Mouse (Mus musculus): ENCODE measurements at regions not wholly inside any gene's neighbourhood (a gene's known extent, or its start where the extent isn't known, plus 50 kb on each side); places are given as distances from the start of the nearest gene placed in this dataset.

DNA sequence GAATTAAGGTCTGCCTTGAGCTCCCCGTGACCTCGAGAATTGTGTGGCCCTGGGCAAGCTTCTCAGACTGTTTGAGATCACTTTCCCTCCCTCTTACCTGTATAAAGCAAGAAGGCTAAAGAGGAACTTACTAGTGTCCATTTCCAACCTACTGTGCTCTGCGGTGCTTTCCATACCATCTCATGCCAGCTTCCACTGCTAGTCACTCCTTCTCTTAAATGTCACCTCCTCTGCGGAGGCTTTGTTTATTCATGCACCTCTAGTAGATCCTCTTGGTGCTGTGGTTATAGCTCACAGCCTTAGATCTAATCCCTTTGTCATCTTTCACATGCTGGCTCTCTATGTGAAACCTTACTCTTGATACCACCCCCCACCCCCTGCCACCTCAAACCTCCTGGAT is 2310.3 kb upstream of the Lrrc6 start:
- no peak for DNase-seq (ENCODE audit: low read depth, low spot score)

DNA sequence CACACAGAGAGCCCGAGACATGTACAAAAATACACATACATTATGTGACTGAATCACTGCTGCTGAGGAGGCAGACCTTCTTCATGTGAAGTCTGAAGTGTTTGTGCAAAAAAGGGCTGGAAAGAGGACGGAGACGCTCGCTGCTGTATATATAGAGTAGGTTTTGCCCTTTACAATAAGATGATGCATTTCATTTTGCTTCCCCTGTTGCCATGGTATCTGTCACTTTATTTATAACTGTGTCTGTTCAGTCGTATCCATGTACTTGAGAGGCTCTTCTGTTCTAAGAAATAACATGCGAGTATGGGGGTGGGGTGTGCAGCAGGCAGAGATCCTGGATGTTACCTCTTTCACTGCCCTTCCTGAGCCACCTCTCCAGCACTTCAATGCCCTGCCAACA is 2309.9 kb upstream of the Lrrc6 start:
- no peak for DNase-seq (ENCODE audit: low read depth, low spot score)

DNA sequence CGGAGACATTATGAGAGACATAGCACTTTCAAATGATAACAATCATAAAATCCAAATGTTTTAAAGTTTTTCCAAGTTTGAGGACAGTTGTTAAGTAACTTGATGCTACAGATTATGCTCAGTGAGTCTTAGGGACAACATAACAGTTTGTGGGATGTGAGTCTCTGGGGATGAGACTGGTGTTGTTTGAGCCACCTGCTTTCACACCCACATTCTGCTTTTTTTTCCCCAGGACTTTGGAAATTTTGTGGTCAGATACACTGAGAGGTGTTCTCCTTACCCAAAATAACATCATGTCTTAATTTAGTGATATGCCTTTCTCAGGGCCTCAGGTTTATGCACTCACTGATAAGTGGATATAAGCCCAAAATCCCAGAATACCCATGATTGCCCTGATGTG is 2307.5 kb upstream of the Lrrc6 start:
- DNase-seq (ENCODE audit: low read depth, low spot score) = no peak

DNA sequence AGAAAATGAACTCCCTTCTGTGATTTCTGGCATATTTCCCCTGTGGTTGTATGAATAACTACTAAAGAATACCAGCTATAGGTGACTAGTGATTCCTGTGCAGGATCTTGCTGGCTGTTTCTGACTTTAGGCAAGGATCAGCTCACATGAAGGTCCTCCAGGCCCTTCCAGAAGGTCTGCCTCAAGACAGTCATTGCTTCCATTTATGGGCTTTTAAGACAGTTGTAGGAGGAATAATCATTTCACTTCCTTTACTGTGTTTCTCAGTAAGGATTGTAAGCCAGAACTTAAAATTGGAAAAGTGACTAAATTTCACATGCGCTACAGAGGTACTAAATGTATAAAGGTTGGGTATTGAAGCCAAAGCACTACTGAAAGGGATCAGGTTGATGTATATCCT is 2303.5 kb upstream of the Lrrc6 start:
- DNase-seq (ENCODE audit: low read depth, low spot score) = no peak

DNA sequence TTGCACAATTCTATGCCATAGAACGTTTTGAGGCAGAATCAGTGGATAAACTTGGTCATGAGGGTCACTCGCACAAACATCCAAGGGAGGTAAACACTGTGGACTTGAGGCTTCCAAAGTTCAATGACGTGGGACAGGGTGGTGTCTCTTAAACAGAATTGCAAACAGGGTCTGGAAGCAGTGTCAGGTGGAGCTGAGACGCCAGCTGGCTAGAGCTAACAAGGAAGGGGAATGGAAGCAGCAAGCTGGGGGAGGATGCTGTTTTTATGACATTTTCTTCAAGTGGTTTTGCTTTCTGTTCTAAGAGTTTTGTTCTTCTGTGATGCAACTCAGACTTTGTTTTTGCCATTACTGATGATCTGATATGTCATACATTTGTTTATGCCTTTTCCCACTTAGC is 2301.1 kb upstream of the Lrrc6 start:
- DNase-seq (ENCODE audit: low read depth, low spot score) = no peak

DNA sequence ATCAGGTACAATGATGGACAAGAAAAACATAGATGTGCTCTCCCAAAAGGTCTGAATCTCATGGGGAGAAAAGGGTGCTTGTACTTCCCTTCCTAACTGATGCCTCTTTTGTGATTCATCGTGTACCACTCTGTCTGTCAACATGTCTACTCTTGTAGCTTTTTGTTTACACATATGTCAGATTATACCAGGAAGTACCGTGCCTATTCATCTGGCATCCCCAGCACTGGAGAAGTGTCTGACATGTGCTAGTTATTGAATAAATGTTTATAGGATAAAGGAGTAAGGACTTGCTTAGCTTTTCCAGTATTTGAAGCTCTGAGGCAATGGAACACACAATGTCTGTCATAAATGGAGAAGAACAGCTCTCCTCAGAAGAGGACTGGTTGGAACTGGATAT is 2296.7 kb upstream of the Lrrc6 start:
- DNase-seq (ENCODE audit: low read depth, low spot score) = no peak

DNA sequence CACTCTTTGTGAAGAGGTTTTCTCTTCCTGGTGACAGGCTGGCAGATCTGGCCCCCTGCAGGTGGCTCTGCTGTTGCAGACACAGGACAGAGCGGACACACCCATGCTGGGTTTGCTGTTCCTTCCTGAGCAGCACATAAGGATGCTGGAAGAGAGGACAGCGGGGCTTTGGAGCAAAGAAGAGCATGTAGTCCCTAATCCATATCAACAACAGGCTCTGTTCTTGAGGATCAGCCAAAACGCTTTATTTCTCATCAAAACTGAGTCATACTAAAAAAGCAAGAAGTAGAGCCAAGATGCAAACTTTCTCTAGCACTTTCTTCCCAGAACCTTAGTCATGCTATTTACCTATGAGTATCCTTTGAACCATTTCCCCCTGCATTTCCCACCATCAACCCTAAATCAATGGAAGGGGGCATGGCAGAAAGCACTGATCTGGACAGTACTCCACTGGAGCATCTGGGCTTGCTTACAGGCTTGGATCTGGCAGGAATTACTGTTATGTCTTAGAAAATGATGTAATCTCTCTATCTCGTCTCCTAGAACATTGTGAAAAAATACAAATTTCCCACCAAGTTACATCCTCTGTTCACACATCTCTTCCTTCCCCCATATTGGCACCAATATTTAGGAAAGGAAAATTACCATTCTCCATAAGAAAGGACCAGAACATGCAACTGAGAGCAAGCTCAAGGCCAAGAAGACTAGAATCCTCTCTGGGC is 2294.7 kb upstream of the Lrrc6 start:
- DNase-seq (ENCODE audit: low read depth, low spot score) = no peak

DNA sequence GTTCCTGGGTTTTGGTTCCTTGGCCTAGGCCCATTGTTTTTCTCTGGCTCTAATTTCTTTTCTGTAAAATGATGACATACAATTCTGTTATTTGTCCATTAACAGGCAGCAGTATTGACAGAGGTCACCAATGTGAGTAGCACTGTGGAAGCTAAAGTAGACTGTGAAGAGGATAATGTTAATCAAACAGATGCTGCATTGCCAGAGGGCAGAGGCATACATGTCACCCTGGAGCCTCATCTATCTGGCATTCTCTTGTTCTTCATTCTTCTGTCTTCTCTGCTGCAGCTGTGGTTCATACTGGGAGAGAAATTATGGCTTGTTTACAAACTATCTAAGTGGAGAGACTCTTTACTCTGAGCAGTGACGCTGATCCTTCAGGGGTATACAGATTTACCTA is 2259.2 kb upstream of the Lrrc6 start:
- no peak for DNase-seq (ENCODE audit: low read depth, low spot score)

DNA sequence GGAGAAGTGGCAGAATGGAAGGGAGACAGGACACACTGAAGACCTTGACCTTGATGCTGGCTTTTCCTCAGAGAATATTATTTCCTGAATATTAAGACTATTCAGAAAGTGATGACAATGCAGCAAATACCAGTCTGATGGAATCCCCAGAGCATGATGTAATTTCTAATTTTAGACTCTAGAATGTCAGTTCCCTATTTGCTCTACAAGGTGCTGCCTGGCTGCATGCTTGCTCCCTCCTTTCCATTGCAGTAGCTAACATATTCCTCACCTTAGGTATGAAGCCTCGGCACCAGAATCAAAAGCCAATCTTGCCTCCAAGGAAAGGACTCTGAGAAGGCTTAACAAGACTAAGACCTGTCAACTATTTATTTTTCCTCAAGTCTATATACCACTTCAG is 2254.5 kb upstream of the Lrrc6 start:
- DNase-seq (ENCODE audit: low read depth, low spot score) = no peak

DNA sequence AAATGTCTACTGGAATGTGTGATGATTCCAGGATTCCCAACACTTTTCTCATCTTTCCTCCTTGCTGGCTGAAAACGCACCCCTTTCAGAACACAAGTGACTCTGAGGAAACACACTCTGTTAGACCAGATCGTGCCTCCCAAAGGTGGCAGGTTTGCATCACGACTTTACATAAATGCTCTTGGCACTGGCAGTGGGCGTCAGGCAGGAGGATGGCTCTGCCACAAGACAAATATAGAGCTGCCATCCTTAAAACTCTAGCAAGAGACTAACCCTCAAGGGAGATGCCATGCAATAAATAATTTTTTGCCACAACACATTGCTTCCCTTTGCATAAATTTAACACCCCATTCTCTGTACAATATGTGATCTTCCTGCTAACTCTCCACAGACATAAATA is 2254.1 kb upstream of the Lrrc6 start:
- no peak for DNase-seq (ENCODE audit: low read depth, low spot score)

DNA sequence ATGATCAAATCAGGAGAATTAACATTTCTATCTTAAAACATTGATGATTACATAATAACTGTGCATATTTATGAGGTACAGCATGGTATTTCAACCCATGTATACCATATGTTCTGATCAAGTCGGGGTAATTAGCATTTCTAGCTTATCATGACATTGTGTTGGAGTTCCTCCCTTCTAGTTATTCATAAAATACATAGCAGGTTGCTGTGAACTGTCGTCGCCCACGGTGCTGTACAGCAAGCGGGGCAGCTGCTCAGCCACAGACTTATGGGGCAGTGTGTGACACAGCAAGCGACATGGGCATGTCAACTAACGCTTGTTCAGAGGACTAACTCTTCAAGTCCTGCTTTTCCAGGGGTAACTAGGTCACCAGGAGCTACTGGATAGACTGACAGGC is 2238.6 kb upstream of the Lrrc6 start:
- DNase-seq (ENCODE audit: low read depth, low spot score) = no peak

DNA sequence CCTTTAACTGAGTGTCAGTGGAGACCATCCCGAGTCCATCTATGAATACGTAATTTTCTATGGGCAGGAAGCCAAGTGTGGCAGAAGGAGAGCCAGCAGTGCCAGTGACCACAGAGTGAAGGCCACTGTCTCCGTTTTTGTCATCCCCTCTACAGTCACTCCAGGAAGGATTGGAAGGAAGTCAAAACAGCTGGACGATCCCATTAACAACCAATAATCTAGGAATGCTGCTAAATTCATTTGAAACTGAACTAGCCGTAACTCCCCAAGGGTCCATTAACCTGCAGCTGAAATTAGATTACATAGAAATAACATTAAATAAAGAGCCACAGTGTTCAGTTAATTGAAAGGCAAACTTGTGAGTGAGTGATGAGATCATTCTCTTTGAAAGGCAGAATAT is 2220.5 kb upstream of the Lrrc6 start:
- DNase-seq (ENCODE audit: low read depth, low spot score) = no peak

DNA sequence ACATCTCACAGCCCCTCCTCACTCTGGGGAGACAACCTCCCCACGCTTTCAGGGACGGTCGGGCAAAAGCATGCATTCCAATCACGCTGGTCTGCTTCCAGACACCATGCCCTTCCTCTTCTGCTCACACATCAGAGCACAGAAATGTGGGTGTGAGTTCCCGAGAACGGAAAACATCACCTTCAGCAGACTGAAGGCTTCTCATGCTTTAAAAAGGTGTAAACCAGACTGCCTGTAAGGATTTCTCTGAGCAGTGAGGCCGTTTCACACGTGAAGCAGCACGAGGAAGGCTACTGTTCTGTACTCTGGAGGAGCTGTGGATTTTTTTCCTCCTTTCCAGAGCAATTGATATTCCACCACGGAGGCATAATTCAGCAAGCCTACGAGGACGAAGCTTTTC is 2218.8 kb upstream of the Lrrc6 start:
- no peak for DNase-seq (ENCODE audit: low read depth, low spot score)

DNA sequence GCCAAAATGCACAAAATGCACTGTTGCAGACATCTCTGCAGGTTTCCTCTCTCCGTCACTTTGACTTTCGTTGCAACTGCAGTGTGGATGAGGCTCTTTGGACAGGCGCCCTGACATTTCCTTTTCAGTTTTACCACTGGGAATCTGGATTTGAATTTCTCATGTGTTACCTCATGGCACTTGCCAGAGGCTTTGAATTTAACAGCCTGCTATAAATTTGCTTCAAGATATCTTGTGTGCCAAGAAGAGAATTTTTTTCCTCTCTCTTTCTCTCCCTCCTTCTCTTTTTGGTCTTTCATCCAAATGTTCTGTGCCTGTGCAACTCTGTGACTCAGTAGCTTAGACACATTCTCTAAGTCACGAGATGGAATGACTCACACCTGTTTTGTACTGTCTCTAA is 2213.6 kb upstream of the Lrrc6 start:
- DNase-seq (ENCODE audit: low read depth, low spot score) = no peak

DNA sequence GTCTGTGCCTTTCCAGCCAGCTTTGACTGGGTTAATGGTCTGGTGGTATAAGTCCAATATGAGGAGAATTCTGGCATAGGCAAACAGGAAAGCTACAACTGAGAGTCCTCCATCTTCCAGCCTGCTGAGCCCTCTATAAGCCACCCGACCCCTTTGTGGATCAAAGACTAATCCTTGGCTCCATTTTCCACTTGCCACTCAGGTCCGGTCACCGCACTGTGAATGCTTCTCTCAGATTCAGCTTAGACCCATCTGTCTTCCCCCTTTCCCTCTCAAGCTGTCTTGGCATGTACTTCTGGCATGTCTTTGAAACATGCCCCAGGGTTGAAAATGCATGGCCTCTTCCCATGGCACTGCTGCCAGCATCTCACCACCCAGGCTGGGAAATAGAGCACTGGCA is 2206.6 kb upstream of the Lrrc6 start:
- no peak for DNase-seq (ENCODE audit: low read depth, low spot score)

DNA sequence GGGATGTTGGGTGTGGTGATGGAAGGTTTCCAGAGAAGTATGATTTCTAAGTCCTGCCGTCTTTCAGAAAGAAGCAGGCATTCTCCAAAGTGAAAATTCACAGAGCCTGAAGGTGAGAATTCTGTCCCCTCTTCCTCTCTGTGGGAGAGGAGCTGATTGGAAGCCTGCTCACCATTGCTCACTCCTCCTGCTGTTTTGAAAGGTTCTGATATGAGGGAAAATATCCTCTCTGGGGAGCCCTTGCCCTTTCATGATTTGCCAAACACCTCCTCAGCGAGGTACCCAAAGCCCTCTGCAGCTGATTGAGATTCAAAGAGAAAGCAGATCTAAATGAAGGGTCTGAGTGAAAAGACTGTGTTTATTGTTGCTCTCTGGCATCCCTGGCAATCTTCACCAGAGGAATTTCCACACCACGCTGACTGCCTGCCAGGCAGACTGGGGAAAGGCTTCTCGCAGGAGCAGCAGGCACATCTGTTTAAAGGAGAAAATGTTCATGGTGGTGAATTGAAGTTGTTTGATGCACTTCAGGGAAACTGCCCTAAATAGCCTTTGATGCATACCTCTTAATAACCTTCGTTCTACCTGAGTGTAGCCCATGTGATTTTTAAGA is 2194.4 kb upstream of the Lrrc6 start:
- no peak for DNase-seq (ENCODE audit: low read depth, low spot score)

DNA sequence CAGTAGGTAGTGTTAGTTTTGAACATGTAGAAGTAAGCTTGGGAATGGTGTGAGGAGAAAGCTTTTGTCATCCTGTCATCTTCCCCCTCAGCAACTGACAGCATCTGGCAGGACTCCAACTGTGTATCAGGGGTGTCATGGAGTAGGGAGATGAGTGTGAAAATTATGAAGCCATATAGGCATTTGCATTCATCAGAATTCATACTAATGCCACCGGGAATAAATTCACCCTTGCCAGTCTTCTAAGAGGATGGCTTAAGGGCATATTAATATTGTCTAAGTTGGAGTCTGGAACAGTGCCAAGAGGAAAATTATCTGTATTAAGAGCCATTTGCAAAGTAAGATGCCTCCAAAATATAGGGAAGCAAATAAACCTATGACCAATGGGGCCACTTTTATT is 2166.8 kb upstream of the Lrrc6 start:
- DNase-seq (ENCODE audit: low read depth, low spot score) = no peak

DNA sequence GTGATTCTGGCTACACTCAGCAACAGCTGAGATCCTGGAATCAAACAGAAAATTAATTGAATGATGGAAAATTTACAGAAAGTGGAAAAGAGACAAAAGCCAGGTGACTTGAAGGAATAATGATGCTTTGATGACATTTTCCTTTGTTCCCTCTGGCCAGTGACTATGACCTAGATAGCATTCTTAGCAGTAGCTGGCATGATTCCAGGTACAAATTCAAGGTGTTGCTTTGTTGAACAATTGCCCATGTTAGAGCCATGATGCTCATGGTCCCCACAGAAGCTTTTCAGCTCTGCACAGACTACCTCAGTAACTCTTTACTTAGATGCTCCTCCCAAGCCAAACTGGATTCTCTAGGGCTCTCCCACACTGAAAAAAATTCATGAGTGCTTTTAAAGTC is 2164.6 kb upstream of the Lrrc6 start:
- DNase-seq (ENCODE audit: low read depth, low spot score) = no peak

DNA sequence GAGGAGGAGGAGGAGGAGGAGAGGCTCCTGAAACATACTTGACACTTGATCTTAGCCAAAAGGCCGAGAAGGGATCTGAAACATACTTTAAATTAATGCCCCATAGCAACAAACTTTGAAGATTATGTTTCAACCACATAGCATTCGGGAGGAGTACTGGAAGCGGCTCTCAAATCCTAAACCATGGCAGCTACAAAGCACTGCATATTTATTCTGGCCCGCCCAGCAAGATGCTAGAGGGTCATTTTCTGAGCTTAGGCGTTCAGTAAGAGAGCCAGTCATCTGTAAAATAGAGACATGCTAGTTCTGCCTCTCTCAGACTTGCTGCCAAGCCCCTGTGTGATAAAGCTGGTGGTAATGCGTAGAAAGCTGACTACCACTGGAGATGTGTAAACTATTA is 2156.0 kb upstream of the Lrrc6 start:
- no peak for DNase-seq (ENCODE audit: low read depth, low spot score)

DNA sequence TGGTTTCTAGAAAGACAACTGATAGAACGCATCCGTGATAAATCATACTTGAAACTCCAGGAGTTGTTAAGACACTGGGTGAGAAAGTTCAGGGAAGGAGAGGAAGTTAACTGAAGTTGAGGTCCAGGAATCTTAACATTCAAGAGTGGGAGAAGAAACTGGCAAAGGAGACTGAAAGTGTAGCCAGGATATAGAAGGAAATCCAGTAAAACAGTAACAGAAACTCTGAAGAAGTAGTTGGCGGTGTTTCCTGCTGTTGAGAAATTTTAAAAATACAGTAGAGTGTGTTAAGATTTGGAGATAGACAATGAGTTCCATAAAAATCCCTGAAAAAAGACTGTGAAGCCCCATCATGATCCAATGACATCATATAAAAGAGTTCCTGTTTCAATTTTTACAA is 2154.3 kb upstream of the Lrrc6 start:
- no peak for DNase-seq (ENCODE audit: low read depth, low spot score)

DNA sequence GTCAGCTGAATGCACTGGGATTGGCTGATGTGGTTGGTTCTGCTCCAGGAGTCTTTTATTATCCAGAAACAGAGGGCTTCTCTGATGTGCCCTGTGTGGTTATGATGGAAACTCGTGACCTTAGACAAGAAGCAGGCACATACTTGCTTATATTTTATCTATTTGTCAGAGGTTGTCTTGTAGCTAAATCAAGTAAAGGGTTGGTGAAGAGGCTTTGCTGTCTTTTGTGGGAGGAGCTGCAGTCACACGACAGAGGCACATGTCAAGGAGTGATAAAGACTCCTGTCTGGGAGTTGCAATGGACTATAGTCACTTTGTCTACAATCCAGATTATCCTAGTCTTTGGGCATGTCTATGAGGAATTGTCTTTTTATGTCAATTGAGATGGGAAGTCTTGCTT is 2149.9 kb upstream of the Lrrc6 start:
- no peak for DNase-seq (ENCODE audit: low read depth, low spot score)

DNA sequence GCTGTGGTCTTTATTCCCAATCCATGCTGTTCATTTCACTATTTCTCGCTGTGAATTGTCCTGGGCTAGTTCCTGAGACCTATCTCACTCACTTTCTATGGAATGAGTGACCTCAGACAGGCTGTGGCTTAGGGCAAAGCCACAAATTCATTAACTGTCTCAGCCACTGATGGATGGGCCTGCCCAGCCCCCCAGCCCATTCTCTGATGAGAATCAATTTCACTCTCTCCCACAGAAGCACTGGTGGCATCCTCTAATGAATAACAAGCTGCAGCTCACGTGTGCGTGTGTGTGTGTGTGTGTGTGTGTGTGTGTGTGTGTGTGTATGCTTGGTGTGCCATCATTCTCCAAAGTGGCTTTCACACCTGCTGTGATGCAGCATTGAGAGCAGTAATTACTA is 2149.3 kb upstream of the Lrrc6 start:
- no peak for DNase-seq (ENCODE audit: low read depth, low spot score)

DNA sequence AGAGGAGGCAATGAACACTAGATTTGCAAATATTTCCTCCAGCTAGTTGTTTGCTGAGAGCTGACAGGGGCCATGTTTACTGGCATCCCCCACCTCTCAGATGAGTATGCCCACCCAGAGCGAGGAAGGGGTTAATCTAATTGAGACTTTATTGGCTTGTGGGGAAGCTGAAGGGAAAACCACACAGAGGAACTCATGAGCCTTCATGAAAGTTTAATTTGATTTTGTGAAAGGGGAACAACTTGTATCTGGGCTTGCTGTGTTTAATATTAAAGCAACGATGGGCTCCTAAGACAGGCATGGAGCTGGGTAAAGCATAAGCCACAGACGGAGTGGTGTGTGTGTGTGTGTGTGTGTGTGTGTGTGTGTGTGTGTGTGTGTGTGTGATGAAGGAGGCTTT is 2146.2 kb upstream of the Lrrc6 start:
- DNase-seq (ENCODE audit: low read depth, low spot score) = no peak

DNA sequence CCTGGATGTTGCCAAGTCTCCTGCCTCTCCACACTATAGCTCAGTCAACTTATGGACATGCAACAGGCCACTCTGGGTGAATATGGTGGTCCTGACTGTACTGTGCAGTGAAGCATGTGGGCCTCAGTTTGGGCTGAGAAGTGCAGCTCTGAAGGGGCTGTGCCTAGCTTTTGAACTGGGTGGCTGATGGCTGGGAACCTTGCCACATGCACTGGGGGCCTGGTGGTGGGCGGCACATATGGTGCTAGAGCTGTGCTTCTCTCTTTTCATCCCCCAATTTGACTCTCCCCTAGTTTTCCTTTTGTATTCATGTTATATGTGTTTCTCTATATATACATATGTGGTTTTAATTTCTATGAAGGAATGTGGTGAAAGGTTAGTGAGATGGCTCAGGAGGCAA is 2144.2 kb upstream of the Lrrc6 start:
- no peak for DNase-seq (ENCODE audit: low read depth, low spot score)
